Mouse (Mus musculus): Measurements from ENCODE around the gene Ilvbl.

DNA sequence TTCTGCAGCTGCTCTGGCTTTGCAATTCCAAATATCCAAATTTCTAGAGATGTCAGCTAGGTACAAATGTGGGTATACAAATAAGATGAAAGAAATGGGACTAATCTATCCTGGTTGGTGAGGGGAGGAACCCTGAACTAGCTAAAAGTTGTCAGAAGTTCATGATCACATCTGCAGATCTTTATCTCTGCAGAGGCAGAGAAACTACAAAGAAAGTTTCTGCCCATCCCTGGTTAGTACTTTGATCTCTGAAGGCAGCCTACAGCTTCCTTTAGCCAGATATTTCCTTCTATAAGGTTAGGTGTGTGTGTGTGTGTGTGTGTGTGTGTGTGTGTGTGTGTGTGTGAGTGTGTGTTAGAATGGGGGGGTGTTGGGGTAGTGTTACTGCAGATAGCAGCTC, 20.4 kb downstream of the Ilvbl start:
- TF ChIP-seq POLR2A (IDR thresholded peaks at IDR 0.05; ENCODE audit: insufficient read depth, low read depth, low read length) = no peak
- TF ChIP-seq CTCF (IDR thresholded peaks at IDR 0.05; ENCODE audit: insufficient read depth, low read depth, low read length) = no peak

All from olfactory bulb, adult 2 months (tissue).